Mouse (Mus musculus): Measurements from ENCODE around the gene Esrrg. TPM values are rescaled to one million over a fixed set of nuclear protein-coding genes. Genes with fewer than 3 reads are reported as not detected.

Gene Esrrg
- polyA plus RNA-seq, 1 experiment from 2014 or later, result 20.0 TPM

DNA sequence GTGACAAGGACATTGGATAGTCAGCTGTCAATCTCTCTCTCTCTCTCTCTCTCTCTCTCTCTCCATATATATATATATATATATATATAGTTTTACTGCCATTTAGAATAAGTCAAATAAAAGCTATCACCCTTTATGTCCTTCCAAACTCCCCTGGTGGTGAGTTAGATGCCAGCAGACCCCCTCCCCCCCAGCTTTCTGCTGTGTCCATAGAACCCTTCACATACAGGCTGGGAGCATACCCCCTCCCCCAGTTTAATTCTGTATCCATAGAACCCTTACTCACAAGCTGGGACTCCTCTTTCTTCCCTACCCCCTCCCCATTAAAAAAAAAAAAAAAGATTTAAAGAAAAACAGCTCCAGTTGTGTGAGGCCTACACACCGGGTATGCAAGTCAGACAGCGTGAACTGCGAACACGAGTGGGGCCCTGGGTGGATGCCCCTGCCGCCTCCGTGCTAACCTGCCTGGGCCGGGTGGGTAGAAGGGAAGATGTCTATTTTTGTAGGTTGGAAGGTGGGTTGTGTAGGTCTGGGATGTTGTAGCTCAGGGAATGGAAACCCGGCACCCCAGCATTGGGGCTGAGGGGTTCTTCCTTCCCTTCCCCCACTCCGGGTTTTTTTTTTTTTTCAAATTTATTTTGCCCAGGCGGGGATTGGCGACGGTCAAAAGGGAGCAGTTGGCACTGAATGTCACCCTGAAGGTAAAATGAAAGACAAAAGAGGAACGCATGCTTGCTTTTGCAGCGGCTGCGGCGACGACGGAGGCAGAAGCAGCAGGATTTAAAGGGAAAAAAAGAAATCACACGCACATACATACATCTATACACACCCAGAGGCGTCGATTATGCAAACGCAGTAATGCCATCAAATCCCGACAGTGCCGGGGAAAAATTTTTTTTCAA, 42.4 kb downstream of the Esrrg start:
- H3K27ac ChIP-seq, result peak overlapping the region; percentile 90
- H3K4me1 ChIP-seq (replicated peaks), result peaks cover 34% of the 10 kb centered on the region
- 7% methylated on average over 24 of the region's 24 CpGs for WGBS

DNA sequence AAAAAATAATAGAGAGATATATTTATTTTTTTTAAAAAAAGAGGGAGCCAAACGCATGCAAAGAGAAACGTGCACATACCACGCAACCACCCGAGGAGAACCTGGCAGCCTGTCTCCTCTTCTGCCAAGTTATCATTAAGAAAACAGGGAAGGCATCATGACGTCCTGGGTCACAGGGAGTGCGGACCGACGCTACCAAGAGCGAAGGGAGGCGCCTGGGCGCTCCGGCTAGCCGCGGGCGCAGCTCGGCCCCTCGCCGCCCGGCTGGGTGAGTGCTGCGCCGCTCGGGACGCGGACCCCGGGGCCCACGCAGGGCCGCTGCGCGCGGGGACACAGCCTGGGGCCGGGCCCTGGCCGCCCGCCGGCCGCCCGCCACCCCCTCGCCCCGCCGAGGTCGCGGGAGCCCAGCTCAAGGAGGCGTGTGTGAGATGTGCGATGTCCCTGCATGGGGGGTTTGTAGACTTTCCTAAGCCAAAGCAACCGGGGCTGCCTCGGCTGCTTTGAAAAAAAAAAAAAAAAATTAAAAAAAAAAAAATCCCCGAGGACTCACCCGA, 43.2 kb downstream of the Esrrg start:
- Histone ChIP-seq H3K9me3 (replicated peaks) (no peaks in the 10 kb centered on the region), H3K9ac (peak overlapping the region; percentile 78), H3K4me2 (peak overlapping the region; percentile 86), H3K36me3 (no peaks in the 10 kb centered on the region), H3K27ac (peak overlapping the region; percentile 90), H3K4me3 (peak overlapping the region; percentile 64), H3K4me1 (replicated peaks) (peaks cover 34% of the 10 kb centered on the region), H3K27me3 (no peaks in the 10 kb centered on the region)
- WGBS, result under 1% methylated on average over 41 of the region's 47 CpGs
- ATAC-seq (replicated peaks; ENCODE audit: insufficient number of reproducible peaks, insufficient read depth, low FRiP score, low read depth), result peak; percentile 80

More for the DNA sequence above, 42.4 kb downstream of the Esrrg start:
- no peaks in the 10 kb centered on the region for H3K27me3 ChIP-seq
- H3K4me2 ChIP-seq, result peak overlapping the region; percentile 86
- no peaks in the 10 kb centered on the region for H3K36me3 ChIP-seq
- ATAC-seq (replicated peaks; ENCODE audit: insufficient number of reproducible peaks, insufficient read depth, low FRiP score, low read depth), result peak; percentile 7; the same call in 1 of the 2 replicates
- peak overlapping the region; percentile 64 for H3K4me3 ChIP-seq
- H3K9me3 ChIP-seq (replicated peaks), result no peaks in the 10 kb centered on the region
- peak overlapping the region; percentile 78 for H3K9ac ChIP-seq

DNA sequence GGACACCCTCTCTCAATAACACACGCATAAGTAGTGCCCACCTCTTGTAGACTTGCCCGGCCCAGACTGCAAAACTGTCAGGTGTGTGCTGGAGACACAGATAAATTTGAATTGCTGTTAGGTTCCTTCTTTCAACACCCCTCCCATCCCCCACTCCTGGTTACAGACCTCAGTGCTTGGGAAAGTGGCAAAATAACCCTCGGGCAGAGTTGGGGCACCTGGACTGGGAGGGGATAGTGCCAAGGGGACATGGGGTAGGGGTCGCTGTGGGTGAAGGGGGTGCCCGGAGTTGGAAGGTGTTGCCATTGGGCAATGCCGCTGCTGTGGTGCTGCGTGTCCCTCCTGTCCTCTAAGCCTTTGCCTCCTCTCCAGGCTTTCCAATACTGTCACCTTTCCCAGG, 43.9 kb downstream of the Esrrg start:
- no peaks in the 10 kb centered on the region for H3K27me3 ChIP-seq
- H3K36me3 ChIP-seq, result no peaks in the 10 kb centered on the region
- 0 out of 2 replicates have a peak, but pooled peaks have one; percentile 8 for ATAC-seq (replicated peaks; ENCODE audit: insufficient number of reproducible peaks, insufficient read depth, low FRiP score, low read depth)
- no peaks in the 10 kb centered on the region for H3K9me3 ChIP-seq (replicated peaks)
- H3K4me2 ChIP-seq, result peak overlapping the region; percentile 86
- peak overlapping the region; percentile 78; the same call in 1 of the 2 replicates for H3K9ac ChIP-seq
- H3K4me1 ChIP-seq (replicated peaks), result peaks cover 34% of the 10 kb centered on the region
- H3K27ac ChIP-seq, result peak overlapping the region; percentile 90
- 10% methylated on average over 7 of the region's 7 CpGs for WGBS
- H3K4me3 ChIP-seq, result peak overlapping the region; percentile 64

DNA sequence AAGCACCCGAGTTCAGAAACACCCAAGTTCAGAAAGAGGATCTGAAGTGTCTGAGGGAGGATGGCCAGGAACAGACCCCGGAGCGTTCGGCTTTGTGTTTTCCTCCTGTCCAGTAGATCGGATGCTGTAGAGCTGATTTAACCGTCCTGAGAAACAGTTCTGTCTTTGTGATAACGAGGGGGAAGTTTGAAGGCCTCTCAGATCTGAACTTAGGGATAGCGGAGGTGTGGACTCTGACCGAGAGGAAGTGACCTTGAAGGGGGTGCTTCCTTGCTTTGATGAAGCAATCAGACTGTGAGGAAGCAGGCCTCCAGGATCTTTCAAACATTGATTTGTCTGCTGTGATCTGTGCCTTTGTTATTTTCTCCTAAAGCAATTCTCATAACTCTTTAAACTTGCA, 44.8 kb downstream of the Esrrg start:
- Histone ChIP-seq H3K27me3 (no peaks in the 10 kb centered on the region), H3K36me3 (no peaks in the 10 kb centered on the region), H3K4me2 (peak overlapping the region; percentile 86), H3K9me3 (replicated peaks) (no peaks in the 10 kb centered on the region), H3K4me3 (peak overlapping the region; percentile 10; the same call in 1 of the 2 replicates), H3K4me1 (replicated peaks) (peaks cover 34% of the 10 kb centered on the region), H3K27ac (peak overlapping the region; percentile 66), H3K9ac (no peak overlapping the region)
- WGBS, result 30% methylated on average over 9 of the region's 9 CpGs
- no peak for ATAC-seq (replicated peaks; ENCODE audit: insufficient number of reproducible peaks, insufficient read depth, low FRiP score, low read depth)

DNA sequence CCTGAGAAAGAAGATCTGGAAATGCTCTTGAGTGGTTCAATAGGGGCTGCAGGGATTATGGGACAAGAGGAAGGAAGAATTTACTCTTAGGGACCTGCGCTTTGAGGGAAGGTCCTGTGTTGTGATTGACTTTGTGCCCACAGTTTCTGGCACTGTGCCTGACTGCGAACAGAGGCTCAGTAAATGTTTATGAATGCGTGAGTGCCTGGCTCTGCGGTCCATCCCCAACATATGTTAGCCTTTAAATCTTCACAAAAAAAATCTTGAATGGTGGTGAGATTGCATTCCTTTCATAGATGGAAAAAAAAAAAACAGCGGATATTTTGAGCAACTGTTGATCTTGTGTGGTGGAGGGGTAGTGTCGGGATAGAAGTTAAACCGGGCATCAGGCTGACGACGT, 52.4 kb downstream of the Esrrg start:
- Histone ChIP-seq H3K4me2 (no peak overlapping the region), H3K27me3 (no peaks in the 10 kb centered on the region), H3K36me3 (no peaks in the 10 kb centered on the region), H3K27ac (peak overlapping the region; percentile 12; the same call in 1 of the 2 replicates), H3K9me3 (replicated peaks) (no peaks in the 10 kb centered on the region), H3K4me1 (replicated peaks) (peaks cover 31% of the 10 kb centered on the region), H3K9ac (no peak overlapping the region), H3K4me3 (no peak overlapping the region)
- ATAC-seq (replicated peaks; ENCODE audit: insufficient number of reproducible peaks, insufficient read depth, low FRiP score, low read depth), result no peak; the same call in 1 of the 2 replicates
- WGBS, result 41% methylated on average over 9 of the region's 9 CpGs

DNA sequence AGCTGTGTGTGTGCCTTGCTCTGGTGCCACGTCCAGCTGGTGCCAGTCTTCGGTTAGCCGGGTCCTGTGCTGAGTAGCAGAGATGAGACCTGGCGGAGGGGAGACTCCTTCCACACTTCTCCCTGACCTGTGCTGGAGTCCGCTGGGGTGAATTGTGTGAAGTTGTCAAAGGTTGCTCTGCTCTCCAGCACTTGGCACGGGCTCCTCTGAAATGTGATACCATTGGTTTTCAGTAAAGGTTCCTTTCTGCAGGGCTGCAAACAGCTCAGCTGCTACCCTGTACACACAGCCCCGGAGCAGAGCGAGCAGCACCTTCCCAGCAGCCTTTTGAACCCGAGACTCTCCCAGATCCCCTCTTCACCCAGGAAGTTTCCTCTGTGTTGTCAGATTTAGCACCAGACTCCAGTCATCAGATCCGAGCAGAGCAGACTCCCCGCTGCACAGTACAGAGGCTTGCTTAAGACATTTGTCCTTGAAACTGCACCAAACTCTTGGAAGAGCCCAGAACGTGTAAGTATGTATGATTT, 53.6 kb downstream of the Esrrg start:
- H3K4me3 ChIP-seq, result peak overlapping the region; percentile 36
- H3K4me1 ChIP-seq (replicated peaks), result peaks cover 31% of the 10 kb centered on the region
- peak overlapping the region; percentile 57 for H3K4me2 ChIP-seq
- peak; percentile 66; the same call in 1 of the 2 replicates for ATAC-seq (replicated peaks; ENCODE audit: insufficient number of reproducible peaks, insufficient read depth, low FRiP score, low read depth)
- H3K27ac ChIP-seq, result peak overlapping the region; percentile 79
- H3K27me3 ChIP-seq, result no peaks in the 10 kb centered on the region
- H3K36me3 ChIP-seq, result no peaks in the 10 kb centered on the region
- no peaks in the 10 kb centered on the region for H3K9me3 ChIP-seq (replicated peaks)
- H3K9ac ChIP-seq, result peak overlapping the region; percentile 44; the same call in 1 of the 2 replicates
- WGBS, result 15% methylated on average over 12 of the region's 12 CpGs

DNA sequence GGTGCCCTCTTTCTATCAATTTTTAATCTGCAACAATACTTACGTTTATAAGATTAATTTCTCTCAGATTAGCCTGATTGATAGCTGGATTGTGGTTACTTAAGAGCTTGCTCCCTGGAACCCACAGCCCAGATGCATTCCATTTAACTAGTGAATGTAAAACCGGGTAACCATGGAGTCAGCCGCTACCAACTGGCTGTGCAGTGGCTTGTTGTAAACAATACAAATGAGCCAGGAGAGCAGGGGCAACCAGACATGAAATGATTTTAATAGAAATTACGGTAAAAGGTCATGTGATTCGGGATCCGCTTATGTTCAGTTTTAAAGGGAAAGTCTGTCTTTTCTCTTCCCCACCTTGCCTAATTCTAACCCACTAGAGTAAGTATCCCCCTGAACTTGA, 54.8 kb downstream of the Esrrg start:
- Histone ChIP-seq H3K4me1 (replicated peaks) (peaks cover 31% of the 10 kb centered on the region), H3K27me3 (no peaks in the 10 kb centered on the region), H3K4me3 (no peak overlapping the region), H3K27ac (no peak overlapping the region), H3K9ac (no peak overlapping the region), H3K9me3 (replicated peaks) (no peaks in the 10 kb centered on the region), H3K4me2 (peak overlapping the region; percentile 57; the same call in 1 of the 2 replicates), H3K36me3 (no peaks in the 10 kb centered on the region)
- WGBS, result 73% methylated on average over 6 of the region's 6 CpGs
- ATAC-seq (replicated peaks; ENCODE audit: insufficient number of reproducible peaks, insufficient read depth, low FRiP score, low read depth), result no peak

DNA sequence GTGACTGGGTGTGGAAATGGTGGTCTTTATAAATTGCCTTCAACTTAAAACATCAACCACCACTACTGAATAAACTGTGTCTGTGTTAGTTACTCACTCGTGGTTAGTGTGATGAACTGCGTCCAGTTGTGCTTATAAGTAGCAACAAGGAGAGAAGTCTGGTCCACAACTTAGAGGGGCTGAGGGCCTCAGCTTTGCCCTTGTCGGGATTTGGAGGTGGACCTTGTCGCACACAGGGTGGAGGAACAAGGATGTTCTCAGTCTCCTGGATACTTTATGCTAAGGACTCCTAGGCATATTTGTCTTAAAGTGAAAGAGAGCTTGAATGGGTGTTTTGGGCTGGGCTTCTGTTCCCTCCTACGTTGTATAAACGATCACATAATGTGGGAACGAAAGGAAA, 55.7 kb downstream of the Esrrg start:
- Histone ChIP-seq H3K4me1 (replicated peaks) (peaks cover 31% of the 10 kb centered on the region), H3K27ac (no peak overlapping the region), H3K9me3 (replicated peaks) (no peaks in the 10 kb centered on the region), H3K36me3 (no peaks in the 10 kb centered on the region), H3K27me3 (no peaks in the 10 kb centered on the region), H3K4me3 (no peak overlapping the region), H3K4me2 (no peak overlapping the region), H3K9ac (no peak overlapping the region)
- ATAC-seq (replicated peaks; ENCODE audit: insufficient number of reproducible peaks, insufficient read depth, low FRiP score, low read depth), result no peak
- 77% methylated on average over 7 of the region's 7 CpGs for WGBS

DNA sequence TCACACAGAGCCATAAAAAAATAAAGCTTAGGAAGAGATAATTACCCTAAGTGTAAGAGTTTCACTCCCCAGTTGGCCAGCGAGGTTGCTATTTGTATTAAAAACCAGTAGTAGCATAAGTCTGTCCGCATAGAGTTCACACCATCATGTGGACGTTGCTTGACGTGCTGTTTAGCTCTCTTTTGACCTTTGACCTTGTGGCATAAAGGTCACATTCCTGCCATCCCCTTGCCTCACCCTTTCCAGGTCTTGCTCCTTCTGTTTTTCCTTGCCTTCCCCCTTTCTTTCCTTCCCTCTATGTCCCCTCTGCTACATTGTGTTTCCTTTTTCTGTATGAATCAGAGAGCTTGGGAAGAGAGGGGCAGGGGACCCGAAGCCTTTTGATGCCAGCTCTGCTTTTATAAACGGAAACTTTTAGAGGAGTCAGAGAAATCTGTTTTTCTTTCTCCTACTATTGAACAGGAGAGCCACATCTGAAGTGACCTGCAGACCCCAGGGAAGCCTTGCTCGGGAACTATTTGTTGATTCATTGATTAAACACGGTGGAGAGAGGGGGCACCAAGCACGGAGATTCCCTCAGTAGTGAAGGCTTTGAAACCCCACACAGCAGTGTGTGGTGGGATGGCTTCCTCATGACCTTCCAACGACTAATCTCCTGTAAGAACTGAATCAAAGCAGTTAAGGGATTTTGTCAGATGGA, 57.5 kb downstream of the Esrrg start:
- H3K4me2 ChIP-seq, result no peak overlapping the region
- ATAC-seq (replicated peaks; ENCODE audit: insufficient number of reproducible peaks, insufficient read depth, low FRiP score, low read depth), result no peak
- H3K4me3 ChIP-seq, result no peak overlapping the region
- no peaks in the 10 kb centered on the region for H3K27me3 ChIP-seq
- WGBS, result 54% methylated on average over 10 of the region's 10 CpGs
- H3K9me3 ChIP-seq (replicated peaks), result no peaks in the 10 kb centered on the region
- no peaks in the 10 kb centered on the region for H3K36me3 ChIP-seq
- H3K4me1 ChIP-seq (replicated peaks), result peaks cover 25% of the 10 kb centered on the region
- no peak overlapping the region for H3K9ac ChIP-seq
- H3K27ac ChIP-seq, result no peak overlapping the region

DNA sequence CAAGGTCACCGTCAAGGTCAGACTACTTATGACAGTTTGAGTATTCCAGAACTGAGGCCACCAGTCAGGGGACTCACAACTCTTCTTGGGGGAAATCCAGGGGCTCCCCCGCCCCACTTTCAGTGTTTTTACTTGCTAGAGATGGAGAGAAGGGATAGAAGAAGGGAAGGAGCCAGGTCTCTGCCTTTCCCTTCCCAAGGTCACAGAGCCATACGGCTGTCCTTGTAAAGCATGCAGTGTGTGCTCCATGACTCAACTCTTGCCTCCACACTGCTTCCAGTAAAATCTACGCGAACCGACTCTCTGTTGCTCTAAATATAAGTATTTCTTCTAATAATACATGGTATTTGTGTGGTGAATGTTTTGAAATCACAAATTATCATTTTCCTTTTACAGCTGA, 61.2 kb downstream of the Esrrg start:
- Histone ChIP-seq H3K36me3 (no peaks in the 10 kb centered on the region), H3K4me1 (replicated peaks) (peaks cover 9% of the 10 kb centered on the region), H3K9ac (no peak overlapping the region), H3K4me3 (no peak overlapping the region), H3K9me3 (replicated peaks) (no peaks in the 10 kb centered on the region), H3K4me2 (no peak overlapping the region), H3K27me3 (no peaks in the 10 kb centered on the region), H3K27ac (no peak overlapping the region)
- WGBS, result 86% methylated on average over 6 of the region's 6 CpGs
- ATAC-seq (replicated peaks; ENCODE audit: insufficient number of reproducible peaks, insufficient read depth, low FRiP score, low read depth), result no peak

DNA sequence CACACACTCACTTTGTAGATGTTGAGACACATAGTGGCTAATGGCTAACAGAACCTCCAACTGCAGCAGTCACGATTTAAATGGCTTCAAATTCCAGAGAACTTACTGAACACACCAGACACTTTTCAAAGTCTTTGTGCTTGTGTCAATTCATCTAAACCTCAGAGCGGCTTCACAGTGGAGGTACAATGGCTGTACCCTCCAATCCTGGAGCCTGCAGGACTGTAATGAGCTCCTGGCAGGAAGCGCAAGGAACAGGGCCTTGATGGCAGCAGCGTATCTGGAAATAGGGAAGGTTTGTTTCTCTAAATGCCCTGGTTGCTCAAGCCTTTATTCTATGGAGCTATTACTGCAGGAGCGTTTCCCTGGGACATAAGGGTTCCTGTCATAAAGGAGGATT, 63.9 kb downstream of the Esrrg start:
- no peaks in the 10 kb centered on the region for H3K36me3 ChIP-seq
- peaks cover 16% of the 10 kb centered on the region for H3K4me1 ChIP-seq (replicated peaks)
- 85% methylated on average over 5 of the region's 5 CpGs for WGBS
- no peaks in the 10 kb centered on the region for H3K9me3 ChIP-seq (replicated peaks)
- no peak overlapping the region for H3K9ac ChIP-seq
- no peak overlapping the region for H3K27ac ChIP-seq
- no peak overlapping the region for H3K4me2 ChIP-seq
- no peaks in the 10 kb centered on the region for H3K27me3 ChIP-seq
- no peak for ATAC-seq (replicated peaks; ENCODE audit: insufficient number of reproducible peaks, insufficient read depth, low FRiP score, low read depth)
- H3K4me3 ChIP-seq, result no peak overlapping the region

All from heart, embryonic 15.5 days (tissue).